Mouse (Mus musculus) lung, postnatal 0 days (tissue): Measurements from ENCODE around the gene Ptrhd1. TPM values are rescaled to one million over a fixed set of nuclear protein-coding genes. Genes with fewer than 3 reads are reported as not detected.

ENCODE experiments used
- ATAC-seq: fragments of 200-750 bp; cut with Nextera tagmentation; 2 replicates; pipeline ENCODE4 v1.8.0; 2017; ENCODE audit warnings: moderate library complexity
- DNase-seq: peaks from one replicate; pipeline ENCODE4 v3.0.0-alpha.2; 2016; ENCODE audit warnings: low spot score
- H3K27ac ChIP-seq: fragments of 300-500 bp; sonication (generic); 2 replicates; pipeline ENCODE4 v1.5.1; 2014; ENCODE audit warnings: antibody characterized with exemption, mild to moderate bottlenecking, low read length, mixed read lengths
- H3K27me3 ChIP-seq: fragments of 300-500 bp; sonication (generic); replicated peaks from 2 replicates; pipeline ENCODE4 v1.6.1; 2014; ENCODE audit warnings: low read length, mixed read lengths; ENCODE audit not compliant: insufficient read depth
- H3K36me3 ChIP-seq: fragments of 300-500 bp; sonication (generic); 2 replicates; pipeline ENCODE4 v1.6.1; 2014; ENCODE audit warnings: low read length, mixed read lengths; ENCODE audit not compliant: insufficient read depth
- H3K4me1 ChIP-seq: fragments of 300-500 bp; sonication (generic); 2 replicates; pipeline ENCODE4 v1.6.1; 2014; ENCODE audit warnings: antibody characterized with exemption, low read depth, low read length, mixed read lengths; ENCODE audit not compliant: insufficient read depth
- H3K4me2 ChIP-seq: fragments of 300-500 bp; sonication (generic); replicated peaks from 2 replicates; pipeline ENCODE4 v1.6.1; 2014; ENCODE audit warnings: low read depth, mild to moderate bottlenecking, low read length, moderate library complexity, mixed read lengths
- H3K4me3 ChIP-seq: fragments of 300-500 bp; sonication (generic); 2 replicates; pipeline ENCODE4 v1.5.1; 2014; ENCODE audit warnings: low read depth, low read length
- H3K9ac ChIP-seq: fragments of 300-500 bp; sonication (generic); replicated peaks from 2 replicates; pipeline ENCODE4 v1.6.1; 2014; ENCODE audit warnings: low read depth, mild to moderate bottlenecking
- H3K9me3 ChIP-seq: fragments of 300-500 bp; sonication (generic); 2 replicates; pipeline ENCODE4 v1.6.1; 2016; ENCODE audit warnings: low read length, mixed read lengths
- CTCF ChIP-seq: IDR thresholded peaks from 2 replicates; pipeline ENCODE4 v1.5.1; 2016; ENCODE audit warnings: antibody characterized with exemption, mild to moderate bottlenecking
- EP300 ChIP-seq: IDR thresholded peaks from 2 replicates; pipeline ENCODE4 v1.6.1; 2016; ENCODE audit warnings: antibody characterized with exemption, mild to moderate bottlenecking, control low read depth
- WGBS: fragments of 180-500 bp; shearing (Covaris S2); extraction: QIAGEN DNeasy Blood & Tissue Kit; methylation state at CpG from one replicate; pipeline ENCODE4 v1.1.7; 2014; 5-methylcytosine and 5-hydroxymethylcytosine counted together
- polyA plus RNA-seq: library from polyadenylated mRNA; unstranded; fragments of >200 nt; fragmentation: Nextera tagmentation; extraction: Ambion mirVana; gene quantifications from 2 replicates; pipeline ENCODE4 v1.2.1, GENCODE M21; 2015

The Ptrhd1 gene
- 4.7 and 6.2 TPM in 2 replicates for polyA plus RNA-seq

GRCm38 (mm10) chr12:4233572-4234508, at the start of gene Ptrhd1, which contains the start of gene Cenpo:
Gene Ptrhd1 (plus strand): TSS chr12:4234027.
Gene Cenpo (minus strand): TSS chr12:4234294.
- Histone ChIP-seq H3K36me3 (no peaks in the 10 kb centered on the region; the same call in 1 of the 2 replicates), H3K4me1 (no peaks in the 10 kb centered on the region; the same call in 1 of the 2 replicates), H3K9me3 (no peaks in the 10 kb centered on the region), H3K4me2 (peak within 1 kb of the TSS; percentile 52), H3K4me3 (peak within 1 kb of the TSS; percentile 63), H3K9ac (peak within 1 kb of the TSS; percentile 51), H3K27me3 (no peaks in the 10 kb centered on the region), H3K27ac (peak within 1 kb of the TSS; percentile 94)
- under 1% methylated on average over 50 of the region's 50 CpGs for WGBS
- ATAC-seq (peak; percentile 99), DNase-seq (peak; percentile 99)
- TF ChIP-seq CTCF: no peak

DNA sequence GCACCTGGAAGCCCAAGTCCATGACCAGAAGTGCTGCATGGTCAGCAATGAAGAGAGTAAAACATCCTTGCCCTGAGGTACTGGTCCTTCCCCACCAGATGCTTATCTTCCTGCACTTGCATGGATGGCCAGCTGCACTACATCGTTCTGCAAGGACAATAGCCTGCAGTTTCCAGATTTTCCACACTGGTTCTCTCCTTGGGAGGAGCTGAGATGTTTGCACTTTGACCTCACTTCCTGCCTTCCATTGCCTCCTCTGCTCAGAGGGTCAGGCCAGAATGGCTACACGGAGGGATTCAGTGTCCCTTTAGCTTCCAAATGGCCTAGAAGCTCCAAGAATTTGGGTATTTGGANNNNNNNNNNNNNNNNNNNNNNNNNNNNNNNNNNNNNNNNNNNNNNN, 49.2 kb upstream of the Ptrhd1 start:
- Histone ChIP-seq H3K4me3 (no peak overlapping the region), H3K4me1 (no peaks in the 10 kb centered on the region), H3K4me2 (no peak overlapping the region), H3K9ac (no peak overlapping the region), H3K27me3 (no peaks in the 10 kb centered on the region), H3K9me3 (no peaks in the 10 kb centered on the region), H3K27ac (no peak overlapping the region), H3K36me3 (no peaks in the 10 kb centered on the region)
- DNase-seq (no peak), ATAC-seq (no peak)
- TF ChIP-seq CTCF: no peak
- no peak for TF ChIP-seq EP300
- 38% methylated on average over 2 of the region's 2 CpGs for WGBS

DNA sequence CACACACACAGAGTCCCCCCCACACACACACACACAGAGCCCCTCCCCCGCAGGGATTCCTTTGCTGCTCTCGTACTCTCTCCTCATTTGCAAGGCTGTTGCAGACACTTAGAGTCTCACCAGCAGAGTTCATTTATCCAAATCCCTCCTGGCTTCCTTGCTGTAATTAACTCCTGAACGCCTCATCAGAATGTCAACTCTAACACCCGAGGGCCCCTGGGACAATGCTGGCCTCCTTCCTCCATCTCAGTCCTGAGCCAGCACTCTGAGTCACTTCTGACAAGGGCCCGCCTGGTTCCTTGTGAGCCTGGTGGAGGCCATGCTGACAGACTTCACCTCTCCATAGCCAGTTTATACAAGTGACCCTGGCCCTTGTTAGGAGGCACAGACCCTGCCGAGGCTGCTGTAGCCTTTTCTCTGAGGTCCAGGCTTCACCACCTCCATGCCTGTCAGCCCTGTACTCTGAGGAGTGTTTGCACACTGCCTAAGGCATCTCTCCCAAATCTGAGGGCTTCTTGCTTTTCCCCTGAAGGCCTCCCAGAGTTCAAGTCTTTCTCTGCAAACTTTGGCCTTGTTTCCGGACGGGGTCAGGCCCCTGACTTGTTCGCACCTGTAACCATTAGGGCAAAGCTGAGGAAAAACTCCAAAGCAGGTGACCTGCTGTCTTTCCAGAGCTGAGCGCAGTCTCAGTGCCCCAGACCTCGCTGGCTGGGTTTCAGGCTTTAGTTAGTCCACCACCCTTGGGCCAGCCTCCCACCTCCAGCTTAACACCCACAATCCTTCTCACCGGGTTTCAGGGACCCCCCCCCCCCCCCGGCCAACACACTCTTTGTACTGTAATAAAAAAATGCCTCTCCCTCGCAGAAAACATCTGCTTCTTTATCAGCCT, 45.4 kb upstream of the Ptrhd1 start:
- WGBS: 30% methylated on average over 14 of the region's 14 CpGs
- no peak overlapping the region for H3K27ac ChIP-seq
- no peak overlapping the region for H3K4me3 ChIP-seq
- H3K36me3 ChIP-seq: no peaks in the 10 kb centered on the region
- H3K9me3 ChIP-seq: no peaks in the 10 kb centered on the region
- H3K4me2 ChIP-seq: no peak overlapping the region
- H3K9ac ChIP-seq: no peak overlapping the region
- no peaks in the 10 kb centered on the region for H3K27me3 ChIP-seq
- DNase-seq (peak; percentile 92), ATAC-seq (peak; percentile 91)
- TF ChIP-seq EP300 (no peak), CTCF (no peak)
- H3K4me1 ChIP-seq: peaks cover under 1% of the 10 kb centered on the region; the same call in 1 of the 2 replicates

DNA sequence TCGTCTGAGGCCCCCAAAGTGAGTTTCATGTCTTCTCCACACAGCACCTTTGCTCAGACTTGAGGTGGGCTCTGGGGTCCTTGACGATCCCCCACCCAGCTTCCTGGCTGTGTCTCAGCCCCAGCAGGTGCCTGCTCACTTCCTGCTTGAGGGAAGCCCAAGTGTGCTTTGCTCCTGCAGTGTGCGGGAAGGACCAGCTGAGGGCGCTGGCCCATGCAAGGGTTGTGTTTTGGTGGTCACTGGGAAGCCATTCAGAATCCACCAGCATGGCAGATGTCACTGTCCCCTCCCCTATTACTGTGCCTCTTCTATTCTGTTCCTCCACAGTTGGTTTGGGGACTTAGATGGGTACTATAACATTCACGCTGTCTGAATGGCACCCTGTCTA, 44.8 kb upstream of the Ptrhd1 start:
- ATAC-seq: no peak
- no peak overlapping the region for H3K9ac ChIP-seq
- no peak for DNase-seq
- H3K36me3 ChIP-seq: no peaks in the 10 kb centered on the region
- no peaks in the 10 kb centered on the region for H3K27me3 ChIP-seq
- WGBS: 48% methylated on average over 5 of the region's 5 CpGs
- H3K4me2 ChIP-seq: no peak overlapping the region
- no peak overlapping the region for H3K27ac ChIP-seq
- H3K9me3 ChIP-seq: no peaks in the 10 kb centered on the region
- TF ChIP-seq EP300 (no peak), CTCF (peak; percentile 64)
- H3K4me1 ChIP-seq: peaks cover 5% of the 10 kb centered on the region; the same call in 1 of the 2 replicates
- no peak overlapping the region for H3K4me3 ChIP-seq

DNA sequence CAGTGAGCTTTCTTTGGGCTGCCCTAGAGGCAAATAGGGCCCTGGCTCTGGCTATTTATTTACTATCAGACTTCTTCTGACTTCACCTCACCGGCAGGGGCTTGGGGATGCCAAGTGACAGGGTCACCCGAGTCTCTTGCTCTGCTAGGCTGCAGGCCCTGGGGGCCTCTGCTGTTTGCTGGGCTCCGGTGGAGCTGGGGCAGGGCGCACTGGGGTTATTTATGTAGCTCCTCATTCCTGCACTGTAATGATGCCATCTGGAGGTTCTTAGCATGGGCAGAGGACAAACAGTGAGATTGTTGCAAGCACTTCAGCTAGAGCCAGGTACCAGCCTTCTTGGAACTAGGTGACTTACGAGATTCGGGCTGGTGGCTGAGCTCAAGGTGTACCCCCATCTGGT, 41.3 kb upstream of the Ptrhd1 start:
- WGBS: 55% methylated on average over 6 of the region's 6 CpGs
- TF ChIP-seq CTCF: no peak; the same call in 1 of the 2 replicates
- TF ChIP-seq EP300: no peak
- no peak overlapping the region for H3K9ac ChIP-seq
- H3K4me1 ChIP-seq: peaks cover 5% of the 10 kb centered on the region; the same call in 1 of the 2 replicates
- no peaks in the 10 kb centered on the region for H3K27me3 ChIP-seq
- H3K9me3 ChIP-seq: no peaks in the 10 kb centered on the region
- no peak overlapping the region for H3K4me2 ChIP-seq
- no peaks in the 10 kb centered on the region for H3K36me3 ChIP-seq
- no peak overlapping the region for H3K4me3 ChIP-seq
- peak overlapping the region; percentile 32; the same call in 1 of the 2 replicates for H3K27ac ChIP-seq
- ATAC-seq (no peak), DNase-seq (no peak)
